Mouse (Mus musculus): ENCODE results near the gene Gucy2c. TPM values are rescaled to one million over a fixed set of nuclear protein-coding genes. Genes with fewer than 3 reads are reported as not detected.

The Gucy2c gene
- polyA plus RNA-seq, 1 experiment from 2014 or later, result 0.10 TPM

DNA sequence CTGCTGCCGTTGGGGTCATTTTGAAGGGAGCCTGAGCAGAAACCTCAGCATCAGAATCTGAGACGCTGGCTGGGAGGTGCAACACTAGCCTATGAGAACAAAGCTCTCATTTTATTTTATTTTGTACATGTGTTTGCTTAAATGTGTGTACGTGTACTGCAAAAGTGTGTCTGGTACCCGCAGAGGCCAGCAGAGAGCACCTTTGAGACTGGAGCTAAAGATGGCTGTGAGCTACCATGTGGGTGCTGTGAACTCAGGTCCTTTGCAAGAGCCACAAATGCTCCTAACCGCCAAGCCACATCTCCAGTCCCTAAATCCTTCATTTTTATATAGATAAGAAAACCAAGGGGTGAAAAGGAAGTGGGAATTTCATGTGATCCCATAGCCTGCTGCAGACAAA, 71.2 kb downstream of the Gucy2c start:
- 91% methylated on average over 5 of the region's 5 CpGs for WGBS
- DNase-seq (ENCODE audit: low spot score), result no peak
- H3K27ac ChIP-seq (replicated peaks), result no peak overlapping the region
- H3K27me3 ChIP-seq (ENCODE audit: low read depth, poor library complexity, severe bottlenecking), result no peaks in the 10 kb centered on the region
- H3K4me1 ChIP-seq, result no peaks in the 10 kb centered on the region
- H3K9me3 ChIP-seq (replicated peaks), result no peaks in the 10 kb centered on the region
- no peak overlapping the region for H3K4me3 ChIP-seq
- H3K36me3 ChIP-seq, result no peaks in the 10 kb centered on the region

DNA sequence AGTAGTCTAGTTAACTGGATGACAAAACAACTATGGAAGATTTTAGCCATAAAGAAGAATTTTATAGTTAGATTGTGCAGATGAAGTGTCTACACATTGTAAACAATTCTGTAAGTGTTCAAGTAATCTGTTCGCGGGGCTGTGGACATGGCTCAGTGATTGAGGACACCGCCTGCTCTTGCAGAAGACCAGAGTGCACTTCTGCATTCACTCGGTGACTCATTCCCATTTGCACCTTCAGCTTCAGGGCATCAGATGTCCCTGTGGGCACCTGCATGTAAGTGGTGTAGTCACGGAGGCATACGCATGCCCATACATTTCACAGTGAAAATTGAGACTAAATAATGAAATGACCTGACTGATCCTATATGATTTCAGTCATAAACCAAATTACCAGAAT, 73.0 kb downstream of the Gucy2c start:
- Histone ChIP-seq H3K4me3 (no peak overlapping the region), H3K36me3 (no peaks in the 10 kb centered on the region), H3K27me3 (ENCODE audit: low read depth, poor library complexity, severe bottlenecking) (no peaks in the 10 kb centered on the region), H3K9me3 (replicated peaks) (no peaks in the 10 kb centered on the region), H3K27ac (replicated peaks) (no peak overlapping the region), H3K4me1 (no peaks in the 10 kb centered on the region)
- no peak for DNase-seq (ENCODE audit: low spot score)
- 90% methylated on average over 6 of the region's 6 CpGs for WGBS

DNA sequence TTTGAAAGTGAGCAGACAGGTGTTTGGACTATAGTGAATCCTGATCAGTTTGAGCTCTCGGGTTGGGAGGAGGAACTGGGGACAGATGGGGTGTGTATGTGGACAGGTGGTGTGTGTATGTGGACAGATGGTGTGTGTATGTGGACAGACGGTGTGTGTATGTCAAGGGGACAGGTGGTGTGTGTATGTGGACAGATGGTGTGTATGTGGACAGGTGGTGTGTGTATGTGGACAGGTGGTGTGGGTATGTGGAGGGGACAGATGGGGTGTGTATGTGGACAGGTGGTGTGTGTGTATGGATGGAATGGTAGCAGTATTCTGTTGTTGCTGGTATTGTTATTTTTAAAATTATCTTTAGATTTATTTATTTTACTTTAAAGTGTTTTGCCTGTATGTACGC, 79.7 kb downstream of the Gucy2c start:
- WGBS, result 95% methylated on average over 3 of the region's 3 CpGs
- 0 out of 2 replicates have a peak, but pooled peaks cover 3% of the 10 kb centered on the region for H3K9me3 ChIP-seq (replicated peaks)

DNA sequence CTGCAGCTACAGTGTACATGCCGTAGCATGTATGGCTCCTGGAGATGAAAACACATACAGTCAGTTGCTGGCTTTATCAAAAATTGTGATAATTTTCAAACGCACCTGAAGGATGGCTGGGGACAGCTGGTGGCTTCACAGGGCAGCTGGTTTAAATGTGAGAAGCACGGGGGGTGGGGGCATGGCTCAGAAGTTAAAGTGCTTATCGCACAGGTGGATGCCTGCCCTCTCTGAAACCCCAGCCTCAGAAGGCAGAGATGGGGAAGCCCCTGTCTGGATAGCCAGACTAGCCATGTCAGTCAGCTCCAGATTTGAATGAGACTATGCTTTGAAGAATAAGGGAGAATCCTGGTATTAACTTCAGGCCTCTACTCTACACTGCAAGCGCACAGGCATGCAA, 80.4 kb downstream of the Gucy2c start:
- WGBS, result 85% methylated on average over 5 of the region's 5 CpGs
- Histone ChIP-seq H3K9me3 (replicated peaks) (0 out of 2 replicates have a peak, but pooled peaks cover 3% of the 10 kb centered on the region), H3K27me3 (ENCODE audit: low read depth, poor library complexity, severe bottlenecking) (no peaks in the 10 kb centered on the region), H3K4me3 (no peak overlapping the region), H3K36me3 (no peaks in the 10 kb centered on the region), H3K4me1 (no peaks in the 10 kb centered on the region), H3K27ac (replicated peaks) (no peak overlapping the region)
- DNase-seq (ENCODE audit: low spot score), result no peak

More for the DNA sequence above, 79.7 kb downstream of the Gucy2c start:
- Histone ChIP-seq H3K4me1 (no peaks in the 10 kb centered on the region), H3K36me3 (no peaks in the 10 kb centered on the region), H3K27ac (replicated peaks) (no peak overlapping the region), H3K27me3 (ENCODE audit: low read depth, poor library complexity, severe bottlenecking) (no peaks in the 10 kb centered on the region), H3K4me3 (no peak overlapping the region)
- no peak for DNase-seq (ENCODE audit: low spot score)

DNA sequence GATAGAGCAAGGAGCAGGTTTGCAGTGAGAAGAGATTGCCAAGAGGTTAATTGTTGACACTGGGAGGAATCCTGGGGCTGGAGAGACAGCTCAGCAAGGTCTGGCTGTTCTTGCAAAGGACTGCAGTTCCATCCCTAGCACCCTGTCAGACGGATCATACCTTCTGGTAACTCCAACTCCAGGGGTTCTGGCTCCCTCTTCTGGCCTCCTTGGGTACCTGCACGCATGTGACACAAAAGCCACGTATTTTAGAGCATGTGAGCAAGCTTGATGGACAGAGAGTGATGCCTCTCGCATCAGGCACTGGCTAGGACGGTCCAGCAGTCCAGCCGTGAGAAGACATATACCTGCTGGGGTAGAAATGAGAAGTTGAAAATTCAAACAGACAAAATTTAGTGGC, 90.3 kb downstream of the Gucy2c start:
- Histone ChIP-seq H3K4me3 (no peak overlapping the region), H3K36me3 (no peaks in the 10 kb centered on the region), H3K4me1 (peaks cover 6% of the 10 kb centered on the region; the same call in 1 of the 2 replicates), H3K27ac (replicated peaks) (no peak overlapping the region), H3K9me3 (replicated peaks) (peaks cover 4% of the 10 kb centered on the region; the same call in 1 of the 2 replicates), H3K27me3 (ENCODE audit: low read depth, poor library complexity, severe bottlenecking) (no peaks in the 10 kb centered on the region)
- WGBS, result 94% methylated on average over 6 of the region's 6 CpGs
- no peak for DNase-seq (ENCODE audit: low spot score)

DNA sequence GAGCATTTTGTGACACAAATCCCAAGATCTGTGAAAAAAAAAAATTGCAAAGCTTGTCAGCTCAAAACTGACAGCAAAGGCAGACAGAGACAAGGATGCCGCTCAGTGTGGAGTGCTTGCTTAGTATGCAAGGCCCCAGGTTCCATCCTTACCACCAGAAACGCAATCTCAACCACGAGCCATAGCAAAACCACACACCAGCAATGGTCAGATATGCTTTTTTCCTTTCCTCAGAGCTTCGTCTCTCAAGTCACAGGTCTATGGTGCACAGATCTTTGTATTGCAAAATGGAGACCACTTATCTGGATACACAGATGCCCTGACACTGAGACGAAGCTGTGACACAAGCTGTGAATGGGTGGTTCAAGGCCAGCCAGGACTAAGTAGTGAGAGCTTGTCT, 91.0 kb downstream of the Gucy2c start:
- peaks cover 4% of the 10 kb centered on the region; the same call in 1 of the 2 replicates for H3K9me3 ChIP-seq (replicated peaks)
- peaks cover 6% of the 10 kb centered on the region; the same call in 1 of the 2 replicates for H3K4me1 ChIP-seq
- 87% methylated on average over 5 of the region's 5 CpGs for WGBS
- no peaks in the 10 kb centered on the region for H3K36me3 ChIP-seq
- H3K4me3 ChIP-seq, result no peak overlapping the region
- DNase-seq (ENCODE audit: low spot score), result no peak
- no peaks in the 10 kb centered on the region for H3K27me3 ChIP-seq (ENCODE audit: low read depth, poor library complexity, severe bottlenecking)
- H3K27ac ChIP-seq (replicated peaks), result no peak overlapping the region

DNA sequence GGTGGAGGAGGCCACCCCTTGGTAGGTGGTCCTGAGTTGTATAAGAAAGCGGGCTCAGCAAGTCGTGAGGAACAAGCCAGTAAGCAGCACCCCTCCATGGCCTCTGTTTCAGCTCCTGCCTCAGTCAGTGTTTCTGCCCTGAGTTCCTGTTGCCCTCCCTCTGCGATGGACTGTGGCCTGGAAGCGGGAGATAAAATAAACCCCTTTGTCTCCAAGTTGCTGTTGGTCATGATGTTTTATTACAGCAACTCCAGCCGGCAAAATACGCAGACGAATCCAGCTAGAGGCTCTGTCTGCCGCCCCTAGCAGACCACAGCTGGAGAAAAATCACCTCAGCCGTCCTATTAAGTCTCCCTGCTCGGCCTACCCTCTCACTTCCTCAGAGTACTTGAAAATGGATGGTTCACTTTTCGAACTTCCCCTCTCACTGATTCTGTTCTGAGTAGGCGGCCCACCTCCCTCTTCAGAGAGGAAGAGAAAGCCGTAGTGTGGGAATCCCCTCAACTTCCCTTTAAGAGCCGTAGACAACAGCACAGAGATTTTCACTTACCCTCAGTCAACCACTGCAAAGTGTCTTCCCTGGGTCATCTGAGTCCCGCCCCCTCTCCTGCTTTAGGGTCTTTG, 91.7 kb downstream of the Gucy2c start:
- Histone ChIP-seq H3K27ac (replicated peaks) (peak overlapping the region; percentile 57; the same call in 1 of the 2 replicates), H3K27me3 (ENCODE audit: low read depth, poor library complexity, severe bottlenecking) (no peaks in the 10 kb centered on the region), H3K4me3 (no peak overlapping the region), H3K9me3 (replicated peaks) (peaks cover 4% of the 10 kb centered on the region; the same call in 1 of the 2 replicates), H3K4me1 (peaks cover 6% of the 10 kb centered on the region; the same call in 1 of the 2 replicates), H3K36me3 (no peaks in the 10 kb centered on the region)
- 78% methylated on average over 15 of the region's 15 CpGs for WGBS
- no peak for DNase-seq (ENCODE audit: low spot score)

DNA sequence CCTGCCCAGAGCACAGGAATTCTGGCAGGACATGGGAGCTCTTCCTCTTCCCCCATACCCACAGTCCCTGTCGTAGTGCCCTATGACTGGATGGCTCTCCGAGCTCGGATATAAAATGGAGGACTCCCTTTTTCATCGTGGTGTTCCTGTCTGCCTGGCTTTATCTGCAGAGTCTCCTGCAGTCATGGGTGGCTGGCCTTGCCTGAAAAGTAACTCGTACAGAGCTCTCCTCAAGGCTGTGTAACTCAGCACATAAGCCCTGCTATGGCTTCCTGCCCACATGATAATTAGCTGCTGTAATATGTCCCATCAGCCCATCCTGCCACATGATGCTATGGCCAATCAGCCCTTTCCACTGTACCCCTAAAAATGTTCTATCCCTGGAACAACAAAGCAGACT, 96.1 kb downstream of the Gucy2c start:
- Histone ChIP-seq H3K4me1 (peaks cover 6% of the 10 kb centered on the region; the same call in 1 of the 2 replicates), H3K9me3 (replicated peaks) (no peaks in the 10 kb centered on the region; the same call in 1 of the 2 replicates), H3K27me3 (ENCODE audit: low read depth, poor library complexity, severe bottlenecking) (no peaks in the 10 kb centered on the region), H3K4me3 (no peak overlapping the region), H3K36me3 (no peaks in the 10 kb centered on the region), H3K27ac (replicated peaks) (no peak overlapping the region)
- DNase-seq (ENCODE audit: low spot score), result no peak
- WGBS, result 81% methylated on average over 5 of the region's 5 CpGs

DNA sequence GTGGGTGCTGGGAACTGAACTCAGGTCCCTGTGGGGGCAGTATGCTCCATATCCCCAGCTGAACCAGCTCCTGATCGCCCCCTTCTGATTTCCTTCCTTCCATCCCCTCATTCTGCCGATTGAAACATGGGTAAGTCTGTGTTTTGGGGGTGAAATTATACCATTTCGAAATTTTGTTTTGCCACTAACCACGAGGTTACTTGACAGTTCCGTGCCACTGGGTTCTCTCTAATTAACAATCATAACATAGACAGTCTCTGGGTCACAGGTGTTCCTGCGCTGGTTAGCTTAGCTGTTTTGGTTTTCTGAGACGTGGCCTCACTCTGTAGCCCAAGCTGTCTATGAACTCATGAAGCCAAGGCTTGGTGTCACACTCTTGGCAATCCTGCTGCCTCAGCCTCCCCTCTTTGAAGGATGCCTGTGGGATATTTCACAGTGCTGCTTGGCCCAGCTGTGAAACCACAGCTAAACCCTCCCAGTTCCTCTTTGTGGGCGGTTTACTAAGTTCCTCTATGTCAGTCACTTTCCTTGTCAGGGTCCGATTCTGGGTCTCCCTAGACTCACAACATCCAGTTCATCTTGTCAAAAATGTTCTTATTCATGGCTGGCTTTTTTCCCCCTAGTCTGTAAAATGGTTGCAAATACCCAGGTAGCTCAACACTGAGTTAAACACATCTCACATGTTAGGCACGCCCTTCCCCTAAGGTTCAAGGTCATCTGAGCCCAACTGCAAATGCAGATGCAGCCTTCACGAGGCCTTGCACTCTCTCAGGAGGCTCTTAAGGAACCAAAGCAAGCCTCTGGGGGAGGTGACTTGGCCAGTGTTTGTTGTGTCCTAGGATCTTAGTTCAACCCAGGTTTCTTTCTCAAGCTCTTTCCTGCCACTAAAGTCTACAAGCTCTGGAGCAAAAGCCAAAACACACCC, 97.9 kb downstream of the Gucy2c start:
- no peaks in the 10 kb centered on the region; the same call in 1 of the 2 replicates for H3K9me3 ChIP-seq (replicated peaks)
- no peak for DNase-seq (ENCODE audit: low spot score)
- no peak overlapping the region for H3K4me3 ChIP-seq
- no peak overlapping the region for H3K27ac ChIP-seq (replicated peaks)
- WGBS, result 86% methylated on average over 11 of the region's 11 CpGs
- H3K36me3 ChIP-seq, result no peaks in the 10 kb centered on the region
- no peaks in the 10 kb centered on the region for H3K27me3 ChIP-seq (ENCODE audit: low read depth, poor library complexity, severe bottlenecking)
- H3K4me1 ChIP-seq, result no peaks in the 10 kb centered on the region

DNA sequence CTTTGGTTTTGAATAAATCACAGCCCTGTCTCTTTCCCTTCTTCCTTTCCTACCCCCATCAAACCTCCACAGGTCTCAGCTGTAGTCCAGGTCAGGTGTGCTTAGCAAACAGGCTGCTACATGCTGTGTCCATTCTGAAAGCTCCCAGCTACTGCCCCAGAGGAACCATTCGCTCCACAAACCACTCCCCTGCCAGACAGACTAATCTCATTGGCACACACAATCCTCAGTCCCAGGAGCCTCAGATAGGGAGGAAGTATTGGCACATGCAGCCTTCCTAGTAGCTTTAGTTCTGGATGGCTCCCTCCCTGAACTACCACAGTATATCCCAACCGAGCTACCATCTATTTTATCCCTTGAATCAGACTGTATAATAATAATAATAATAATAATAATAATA, 102.2 kb downstream of the Gucy2c start:
- WGBS, result 34% methylated on average over 2 of the region's 2 CpGs
- no peak for DNase-seq (ENCODE audit: low spot score)
- no peaks in the 10 kb centered on the region for H3K36me3 ChIP-seq
- no peaks in the 10 kb centered on the region for H3K27me3 ChIP-seq (ENCODE audit: low read depth, poor library complexity, severe bottlenecking)
- no peaks in the 10 kb centered on the region for H3K4me1 ChIP-seq
- no peak overlapping the region for H3K4me3 ChIP-seq
- no peaks in the 10 kb centered on the region; the same call in 1 of the 2 replicates for H3K9me3 ChIP-seq (replicated peaks)
- no peak overlapping the region for H3K27ac ChIP-seq (replicated peaks)

DNA sequence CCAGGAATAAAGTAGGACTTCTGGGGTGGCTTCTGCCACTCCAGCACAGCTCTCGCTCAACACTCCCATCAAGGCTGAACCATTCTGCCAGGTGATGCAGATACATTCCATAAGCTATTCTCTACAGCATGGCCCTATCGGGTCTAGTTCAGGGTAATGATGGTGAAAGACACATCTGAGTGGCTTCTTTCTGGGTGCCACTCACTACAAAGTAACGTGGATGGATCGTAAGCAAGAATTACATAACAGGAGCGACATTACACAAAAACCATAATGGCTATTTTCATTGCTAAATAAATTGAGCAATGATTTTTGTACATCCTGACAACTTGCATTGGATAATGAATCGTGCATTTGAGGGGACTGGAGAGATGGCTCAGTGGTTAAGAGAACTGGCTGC, 106.6 kb downstream of the Gucy2c start:
- Histone ChIP-seq H3K27ac (replicated peaks) (no peak overlapping the region), H3K9me3 (replicated peaks) (peaks cover 4% of the 10 kb centered on the region; the same call in 1 of the 2 replicates), H3K36me3 (no peaks in the 10 kb centered on the region), H3K4me3 (no peak overlapping the region), H3K4me1 (no peaks in the 10 kb centered on the region), H3K27me3 (ENCODE audit: low read depth, poor library complexity, severe bottlenecking) (no peaks in the 10 kb centered on the region)
- WGBS, result 90% methylated on average over 6 of the region's 6 CpGs
- no peak for DNase-seq (ENCODE audit: low spot score)

DNA sequence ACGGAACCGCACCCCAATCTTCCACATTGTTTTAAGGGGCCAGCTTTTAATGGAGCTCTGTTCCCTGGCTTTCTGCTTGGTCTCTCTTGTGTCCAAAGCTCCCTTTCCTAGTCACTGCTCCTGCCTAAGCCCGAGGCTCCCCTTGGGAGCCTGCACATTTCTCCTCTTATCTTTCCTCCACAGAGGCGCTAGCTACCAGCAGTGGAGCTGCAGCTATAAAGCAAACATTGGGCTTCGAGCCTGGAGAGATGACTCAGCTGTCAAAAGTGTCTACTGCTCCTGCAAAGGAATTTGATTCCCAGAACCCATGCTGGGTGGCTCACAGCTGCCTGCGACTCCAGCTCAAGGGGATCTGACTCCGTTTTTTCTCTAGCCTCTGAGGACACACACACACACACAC, 109.1 kb downstream of the Gucy2c start:
- WGBS, result 82% methylated on average over 7 of the region's 7 CpGs
- Histone ChIP-seq H3K27me3 (ENCODE audit: low read depth, poor library complexity, severe bottlenecking) (no peaks in the 10 kb centered on the region), H3K4me3 (no peak overlapping the region), H3K9me3 (replicated peaks) (peaks cover 4% of the 10 kb centered on the region; the same call in 1 of the 2 replicates), H3K27ac (replicated peaks) (no peak overlapping the region), H3K36me3 (no peaks in the 10 kb centered on the region), H3K4me1 (no peaks in the 10 kb centered on the region)
- no peak for DNase-seq (ENCODE audit: low spot score)

DNA sequence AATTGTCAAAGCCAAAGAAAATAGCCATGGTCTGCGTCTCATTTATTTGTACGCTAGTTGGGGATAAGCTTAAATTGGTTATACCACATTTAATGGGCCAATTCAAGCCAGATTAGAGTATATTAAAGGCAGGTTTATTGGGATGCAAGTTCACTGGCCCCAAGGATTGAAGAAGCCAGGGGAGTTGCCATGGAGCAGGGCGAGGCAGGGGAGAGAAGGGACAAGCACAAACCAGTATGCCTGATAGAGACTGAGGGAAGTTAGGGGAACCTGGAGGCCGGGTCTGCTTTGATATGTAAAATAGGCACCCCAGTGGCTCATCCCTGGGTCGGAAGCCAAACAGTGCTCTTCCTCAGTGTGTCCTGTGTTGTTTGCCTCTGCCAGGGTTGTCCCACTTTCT, 112.3 kb downstream of the Gucy2c start:
- no peaks in the 10 kb centered on the region for H3K27me3 ChIP-seq (ENCODE audit: low read depth, poor library complexity, severe bottlenecking)
- H3K9me3 ChIP-seq (replicated peaks), result peaks cover 4% of the 10 kb centered on the region; the same call in 1 of the 2 replicates
- 48% methylated on average over 5 of the region's 5 CpGs for WGBS

More for the DNA sequence above, 112.3 kb downstream of the Gucy2c start:
- Histone ChIP-seq H3K4me3 (no peak overlapping the region), H3K36me3 (no peaks in the 10 kb centered on the region), H3K27ac (replicated peaks) (no peak overlapping the region), H3K4me1 (no peaks in the 10 kb centered on the region)
- no peak for DNase-seq (ENCODE audit: low spot score)
